Mouse (Mus musculus) inflammation-experienced regulatory T-cells, adult 6 months (primary cell): ENCODE measurements around the gene Ppm1n. TPM values are rescaled to one million over a fixed set of nuclear protein-coding genes. Genes with fewer than 3 reads are reported as not detected.

Experiments
- ATAC-seq: one replicate; pipeline ENCODE4 v1.8.0; 2017
- polyA plus RNA-seq, 3 experiments: library from polyadenylated mRNA; unstranded; fragments of 100-300 nt; shearing (Covaris generic); gene quantifications; one replicate each; pipeline ENCODE4 v1.2.1; 2017

The Ppm1n gene
- polyA plus RNA-seq, 3 experiments from 2014 or later, result 0.74 to 3.1 (median 2.1) TPM

DNA sequence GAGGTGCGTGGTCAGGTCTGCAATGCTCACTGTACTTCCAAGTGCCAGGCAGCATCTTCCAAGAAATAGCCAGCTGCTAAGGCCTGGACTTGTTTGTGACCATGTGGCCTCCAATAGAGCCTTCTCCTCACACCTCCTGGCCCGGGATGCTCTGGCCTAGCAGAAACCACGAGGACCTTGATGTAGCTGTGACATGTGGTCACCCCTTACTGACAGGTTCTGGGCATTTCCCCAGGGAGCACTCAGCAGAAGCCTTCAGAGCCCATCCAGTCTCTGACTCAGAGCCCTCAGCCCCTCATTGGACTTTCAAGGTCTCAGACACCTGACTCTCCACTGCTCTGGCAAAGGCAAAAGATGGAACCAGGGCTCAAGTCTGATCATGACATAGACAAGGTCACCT lies 34.8 kb downstream of the Ppm1n start:
- no peak for ATAC-seq

DNA sequence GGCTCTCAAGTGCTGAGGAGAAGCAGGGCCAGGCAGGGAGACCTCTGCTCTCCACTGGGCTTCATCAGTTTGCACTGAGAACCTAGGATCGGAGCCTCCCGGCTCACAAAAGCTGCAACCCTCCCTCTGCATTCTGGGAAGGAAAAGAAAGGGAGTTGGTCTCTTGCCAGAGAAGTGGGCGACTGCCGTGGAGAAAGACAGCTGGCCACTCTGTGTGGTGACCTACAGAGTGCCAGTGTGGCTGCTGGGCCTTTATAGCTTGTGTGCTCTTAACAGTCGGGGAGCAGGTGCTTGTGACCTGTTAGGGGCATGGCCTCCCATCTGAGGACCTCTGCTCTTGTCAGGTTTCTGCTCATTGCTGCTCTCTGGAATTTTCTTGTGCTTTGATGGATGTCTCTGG lies 36.0 kb downstream of the Ppm1n start:
- ATAC-seq, result no peak

DNA sequence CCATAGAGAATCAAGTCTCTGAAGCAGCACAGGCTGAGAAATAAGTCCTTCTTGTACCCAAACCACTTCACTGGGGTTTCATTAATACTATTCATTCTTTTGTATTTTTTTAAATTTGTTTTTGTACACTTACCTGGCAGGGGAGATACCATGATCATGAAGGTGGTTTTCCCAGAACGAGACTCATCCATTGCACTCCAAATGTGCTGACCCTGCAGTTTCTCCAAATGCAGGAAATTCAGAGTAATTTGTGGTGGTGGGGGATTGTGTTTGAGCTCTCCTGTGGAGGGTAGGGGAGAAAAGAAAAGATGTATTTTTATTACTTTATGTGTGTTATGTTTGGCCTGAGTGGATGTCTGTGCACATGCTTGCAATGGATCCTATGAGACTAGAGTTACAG lies 37.9 kb downstream of the Ppm1n start:
- no peak for ATAC-seq

DNA sequence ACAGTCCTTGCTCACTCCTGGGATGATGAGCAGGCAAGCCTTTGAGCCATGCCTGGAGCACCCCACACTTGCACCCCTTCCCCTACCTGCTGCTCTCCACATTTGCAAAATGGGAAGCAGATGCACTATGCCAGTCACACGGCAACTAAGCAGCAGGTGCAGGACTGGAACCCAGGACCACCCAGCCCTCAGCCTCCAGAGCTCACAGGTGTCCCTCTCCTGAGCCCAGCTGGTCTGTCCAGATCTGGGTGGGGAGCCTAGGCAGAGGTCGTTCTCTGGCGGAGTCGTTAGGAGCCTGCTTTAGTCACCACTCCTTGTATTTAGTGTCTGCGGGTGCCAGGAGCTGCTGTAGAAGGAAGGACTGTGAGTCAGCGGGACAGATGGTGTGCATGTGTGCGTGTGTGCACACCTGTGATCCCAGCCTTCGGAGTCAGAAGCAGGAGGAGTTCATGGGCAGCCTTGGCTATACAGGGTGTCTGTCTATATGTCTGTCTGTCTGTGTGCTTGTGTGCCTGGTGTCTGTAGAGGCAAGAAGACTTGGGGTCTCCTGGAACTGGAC lies 38.9 kb downstream of the Ppm1n start:
- ATAC-seq, result no peak

DNA sequence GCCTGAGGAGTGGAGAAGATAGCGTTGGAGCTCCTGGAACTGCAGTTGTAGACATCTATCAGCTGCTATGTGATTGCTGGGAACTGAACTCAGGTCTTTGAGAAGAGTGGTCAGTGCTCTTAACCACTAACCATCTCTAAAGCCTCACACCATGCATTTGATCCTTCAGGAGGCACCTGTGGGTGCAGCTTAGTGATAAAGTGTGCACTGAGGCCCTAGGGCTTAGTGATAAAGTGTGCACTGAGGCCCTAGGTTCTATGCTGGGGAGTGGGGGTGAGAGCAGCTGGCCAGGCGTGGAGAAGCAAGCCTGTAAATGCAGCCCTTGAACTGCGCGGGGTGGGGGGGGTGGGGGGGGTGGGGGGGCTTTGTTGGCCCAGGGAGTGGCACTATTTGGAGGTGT lies 39.9 kb downstream of the Ppm1n start:
- ATAC-seq, result no peak

DNA sequence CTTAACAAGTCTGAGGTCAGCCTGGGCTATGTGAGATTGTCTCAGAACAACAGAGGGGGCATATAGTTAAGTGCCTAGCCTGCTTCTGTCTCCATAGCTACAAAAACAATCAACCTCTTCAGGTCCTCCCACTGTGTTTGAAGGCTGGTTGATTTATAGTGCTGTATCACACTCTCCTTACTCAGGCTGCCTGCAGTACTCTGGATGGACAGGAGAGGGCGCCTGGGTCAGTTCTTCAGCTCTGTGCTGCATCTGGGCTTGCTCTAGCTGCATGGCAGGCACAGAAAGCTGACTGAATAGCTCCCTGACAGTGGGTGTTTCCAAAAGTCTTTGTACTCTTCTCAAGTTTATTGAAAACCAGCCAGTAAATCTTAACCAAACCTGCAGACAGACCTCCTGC lies 40.4 kb downstream of the Ppm1n start:
- ATAC-seq, result peak; percentile 97

DNA sequence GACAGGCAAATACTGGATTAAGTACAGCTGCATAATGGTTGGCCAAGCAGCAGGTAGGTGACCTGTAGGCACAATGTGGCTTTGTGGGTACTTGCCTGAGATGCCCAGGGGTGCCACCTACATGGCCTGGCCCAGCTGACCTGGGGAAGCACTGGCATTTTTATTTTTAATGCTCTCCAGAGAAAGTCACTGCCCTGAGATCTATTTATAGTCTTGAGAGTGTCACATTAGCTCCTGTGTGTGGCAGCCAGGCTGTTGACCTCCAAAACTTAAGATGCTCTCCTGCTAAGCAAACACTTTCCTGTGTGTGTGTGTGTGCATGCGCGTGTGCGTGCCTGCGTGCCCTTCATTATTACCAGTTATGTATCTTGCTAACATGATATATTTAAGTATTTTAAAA lies 41.5 kb downstream of the Ppm1n start:
- ATAC-seq, result no peak

DNA sequence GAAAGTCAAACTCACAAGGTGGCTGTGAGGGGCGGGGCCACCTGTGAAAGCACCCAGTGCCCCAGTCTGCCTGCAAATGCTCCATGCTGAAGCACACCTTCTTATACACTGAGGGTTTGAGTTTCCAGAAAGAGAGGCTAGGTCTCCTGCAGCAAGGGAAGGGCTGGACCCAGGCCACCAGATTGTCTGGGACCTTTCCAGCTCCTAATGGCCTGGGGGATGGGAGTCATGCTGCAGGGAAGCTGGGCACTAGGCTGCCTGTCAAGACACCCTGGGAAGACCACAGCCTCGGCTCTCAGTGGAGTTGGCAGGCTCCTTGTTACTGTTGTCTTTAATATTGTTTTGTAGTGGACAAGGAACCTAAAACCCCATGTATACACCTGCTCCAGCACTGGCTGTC lies 43.5 kb downstream of the Ppm1n start:
- no peak for ATAC-seq

DNA sequence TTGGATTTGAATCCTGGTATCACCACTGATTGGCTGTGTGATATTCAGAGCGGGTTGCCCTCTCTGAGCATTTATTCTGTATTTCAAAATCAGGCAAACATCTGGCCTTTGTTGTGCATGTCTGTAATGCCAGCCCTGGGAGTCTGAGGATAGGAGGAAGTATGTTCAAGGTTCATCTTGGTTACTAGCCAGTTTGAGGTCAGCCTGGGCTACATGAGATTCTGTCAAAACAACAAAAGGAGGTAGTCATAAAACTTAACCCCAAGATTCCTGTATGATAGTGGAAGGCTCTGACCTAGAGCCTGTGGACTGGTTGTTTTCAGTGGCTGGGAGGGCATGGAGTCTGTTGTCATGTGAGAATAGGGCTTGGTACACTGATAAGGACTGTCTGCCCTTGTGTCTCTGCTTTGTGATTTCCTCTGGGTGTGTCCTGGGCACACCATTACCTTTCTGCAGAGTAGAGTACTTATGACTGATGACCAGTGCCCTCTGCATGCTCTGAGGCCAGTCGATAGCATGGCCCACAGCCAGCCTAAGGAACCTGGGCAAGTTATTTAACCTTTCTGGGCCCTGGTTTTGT lies 44.7 kb downstream of the Ppm1n start:
- no peak for ATAC-seq

DNA sequence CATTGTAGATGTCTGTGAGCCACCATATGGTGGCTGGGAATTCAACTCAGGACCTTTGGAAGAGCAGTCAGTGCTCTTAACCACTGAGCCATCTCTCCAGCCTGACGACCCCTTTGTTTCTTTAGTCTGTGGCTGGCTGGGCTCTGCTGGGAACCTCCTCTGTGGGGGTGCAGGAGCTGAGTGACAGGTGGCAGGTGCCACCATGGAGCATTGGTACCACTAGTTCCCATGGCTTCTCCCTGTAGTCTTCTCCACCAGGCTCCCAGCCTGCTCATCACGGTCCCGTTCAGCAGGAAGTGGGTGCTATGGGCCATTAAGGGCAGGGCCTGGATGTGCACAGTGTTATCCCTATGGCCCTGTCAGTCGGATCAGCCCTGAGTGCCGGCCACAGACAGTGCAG lies 45.2 kb downstream of the Ppm1n start:
- ATAC-seq, result no peak

DNA sequence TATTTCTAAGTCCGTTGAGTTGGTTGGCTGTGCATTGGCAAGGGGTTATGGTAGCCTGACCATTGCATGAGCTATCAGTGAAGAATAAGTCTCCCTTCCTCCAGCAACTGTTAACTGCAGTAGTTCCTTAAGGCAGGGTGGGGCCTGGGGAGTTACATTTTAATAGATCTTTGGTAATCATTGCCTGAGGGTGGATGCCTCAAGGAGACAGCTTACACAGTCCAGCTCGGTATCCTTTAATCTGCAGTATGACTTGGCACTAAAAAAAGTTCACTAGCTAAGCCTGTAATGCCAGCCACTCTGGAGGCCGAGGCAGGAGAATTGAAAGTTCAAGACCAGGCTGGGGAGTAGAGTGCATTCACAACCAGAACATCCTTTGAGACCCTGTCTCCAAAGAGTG lies 48.0 kb downstream of the Ppm1n start:
- no peak for ATAC-seq

DNA sequence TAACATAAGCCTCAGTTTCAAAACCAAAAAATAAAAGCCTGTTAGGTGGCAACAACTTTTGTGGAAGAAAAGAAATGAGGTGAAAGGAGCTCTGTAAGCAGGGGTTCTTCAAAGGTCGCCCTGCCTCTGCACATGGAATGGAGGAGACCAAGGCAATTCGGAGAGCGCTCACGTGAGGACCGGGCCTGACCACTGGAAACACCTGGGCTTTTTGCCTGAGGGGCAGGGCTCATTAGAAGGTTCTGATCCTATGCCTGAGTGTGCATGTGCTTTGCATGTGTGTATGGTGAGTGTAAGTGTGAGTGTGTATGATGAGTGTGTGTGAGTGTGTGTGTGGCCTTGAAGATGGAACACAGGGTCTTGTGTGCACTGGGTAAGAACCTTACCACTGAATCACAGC lies 49.0 kb downstream of the Ppm1n start:
- ATAC-seq, result no peak

DNA sequence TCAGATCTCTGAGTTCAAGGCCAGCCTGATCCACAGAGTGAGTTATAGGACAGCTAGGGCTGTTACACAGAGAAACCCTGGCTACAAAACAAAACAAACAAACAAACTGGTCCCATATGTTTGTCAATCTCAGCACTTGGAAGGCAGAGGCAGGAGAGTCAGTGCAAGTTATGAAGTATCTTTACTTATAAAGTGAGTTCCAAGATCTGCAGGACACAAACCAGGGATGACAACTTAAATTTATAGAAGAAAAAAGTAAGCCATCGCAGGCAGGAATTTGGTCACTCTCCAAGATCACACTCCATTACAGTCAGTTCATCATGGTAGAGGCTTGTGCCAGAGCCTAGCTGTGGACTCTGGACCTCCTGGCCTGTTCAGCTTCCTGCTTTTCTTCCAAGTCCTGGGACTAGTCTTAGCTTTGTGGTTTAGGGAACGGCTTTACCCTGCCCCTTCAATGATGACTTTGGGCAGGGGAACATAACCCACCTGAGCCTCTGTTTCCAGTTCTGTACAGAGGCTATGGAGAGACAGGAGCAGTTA lies 49.8 kb downstream of the Ppm1n start:
- no peak for ATAC-seq

DNA sequence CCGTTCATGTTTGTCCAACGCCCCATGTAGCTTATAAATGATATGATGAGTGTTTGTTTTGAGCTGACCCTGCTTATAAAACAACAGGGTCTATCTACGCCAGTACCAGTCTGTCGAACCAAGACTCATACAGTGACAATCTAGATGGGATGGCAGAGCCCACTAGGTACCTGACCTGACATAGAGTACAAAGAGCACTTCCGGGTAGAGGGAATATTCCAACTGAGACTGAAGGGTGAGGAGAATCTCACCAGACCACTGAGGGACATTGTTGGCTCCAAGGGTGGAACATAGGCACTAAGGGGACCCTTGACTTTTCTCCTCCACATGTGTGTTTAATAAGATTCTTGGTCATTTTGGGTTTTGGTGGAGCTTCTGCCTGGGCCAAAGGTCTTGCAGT lies 50.5 kb downstream of the Ppm1n start:
- ATAC-seq, result no peak

DNA sequence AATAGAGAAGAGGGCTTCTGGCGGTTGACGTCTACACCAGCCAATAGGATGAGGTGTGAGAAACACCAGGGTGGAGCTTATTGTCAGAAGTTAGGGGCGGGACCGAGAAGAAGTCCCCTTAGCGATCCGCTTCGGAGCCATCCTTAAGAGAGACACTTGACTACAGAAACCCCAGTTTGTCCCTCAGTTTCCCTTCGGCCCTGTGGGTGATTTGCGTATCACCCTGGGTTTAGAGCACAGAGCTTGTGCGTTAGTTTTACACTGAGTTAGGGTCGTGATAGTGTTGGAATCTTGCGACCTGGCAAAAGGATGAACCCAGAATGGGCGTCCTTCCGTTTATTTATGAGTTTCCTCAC lies 51.1 kb downstream of the Ppm1n start:
- ATAC-seq, result no peak

DNA sequence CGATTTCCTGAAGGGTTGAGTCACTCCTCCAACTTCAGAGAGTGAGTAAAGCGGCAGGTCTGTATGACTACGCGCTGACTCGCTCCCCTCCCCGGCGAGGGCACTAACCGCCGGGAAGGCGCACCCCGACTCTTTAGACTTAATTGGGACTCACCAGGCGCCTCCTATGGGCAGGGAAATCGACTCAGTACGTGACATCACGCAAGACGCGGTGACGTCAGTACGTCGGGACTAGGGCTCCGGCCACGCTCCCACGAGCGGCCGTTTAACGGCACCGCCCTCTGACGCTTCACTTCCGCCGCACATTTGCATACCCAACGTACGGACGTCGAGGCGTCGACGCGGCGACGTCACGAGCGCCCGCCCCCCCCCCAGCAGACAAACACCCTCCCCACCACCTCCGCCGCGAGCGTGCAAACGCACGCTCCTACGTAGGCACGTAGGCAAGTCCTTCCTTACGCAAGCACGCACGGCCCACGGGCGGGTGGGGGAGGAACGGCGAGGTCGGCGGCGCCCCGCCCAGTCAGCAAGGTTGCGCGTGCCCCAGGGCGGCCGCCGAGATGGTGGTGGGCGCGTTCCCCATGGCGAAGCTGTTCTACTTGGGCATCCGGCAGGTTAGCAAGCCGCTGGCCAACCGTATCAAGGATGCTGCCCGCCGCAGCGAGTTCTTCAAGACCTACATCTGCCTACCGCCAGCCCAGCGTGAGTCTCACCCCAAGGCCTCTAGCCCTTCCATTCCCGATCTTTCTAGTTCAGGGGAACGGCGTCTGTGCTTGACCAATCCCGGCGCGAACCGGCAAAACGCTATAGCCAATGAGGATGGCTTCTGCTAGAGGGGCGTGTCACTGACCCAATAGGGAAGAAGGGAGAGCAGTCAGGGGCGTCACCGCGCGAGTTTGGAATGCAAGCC lies 51.7 kb downstream of the Ppm1n start, which contains the start of gene Opa3:
Opa3 (plus strand) TSS at position 452 of the 910 bp plus-strand sequence.
- peak; percentile 85 for ATAC-seq

DNA sequence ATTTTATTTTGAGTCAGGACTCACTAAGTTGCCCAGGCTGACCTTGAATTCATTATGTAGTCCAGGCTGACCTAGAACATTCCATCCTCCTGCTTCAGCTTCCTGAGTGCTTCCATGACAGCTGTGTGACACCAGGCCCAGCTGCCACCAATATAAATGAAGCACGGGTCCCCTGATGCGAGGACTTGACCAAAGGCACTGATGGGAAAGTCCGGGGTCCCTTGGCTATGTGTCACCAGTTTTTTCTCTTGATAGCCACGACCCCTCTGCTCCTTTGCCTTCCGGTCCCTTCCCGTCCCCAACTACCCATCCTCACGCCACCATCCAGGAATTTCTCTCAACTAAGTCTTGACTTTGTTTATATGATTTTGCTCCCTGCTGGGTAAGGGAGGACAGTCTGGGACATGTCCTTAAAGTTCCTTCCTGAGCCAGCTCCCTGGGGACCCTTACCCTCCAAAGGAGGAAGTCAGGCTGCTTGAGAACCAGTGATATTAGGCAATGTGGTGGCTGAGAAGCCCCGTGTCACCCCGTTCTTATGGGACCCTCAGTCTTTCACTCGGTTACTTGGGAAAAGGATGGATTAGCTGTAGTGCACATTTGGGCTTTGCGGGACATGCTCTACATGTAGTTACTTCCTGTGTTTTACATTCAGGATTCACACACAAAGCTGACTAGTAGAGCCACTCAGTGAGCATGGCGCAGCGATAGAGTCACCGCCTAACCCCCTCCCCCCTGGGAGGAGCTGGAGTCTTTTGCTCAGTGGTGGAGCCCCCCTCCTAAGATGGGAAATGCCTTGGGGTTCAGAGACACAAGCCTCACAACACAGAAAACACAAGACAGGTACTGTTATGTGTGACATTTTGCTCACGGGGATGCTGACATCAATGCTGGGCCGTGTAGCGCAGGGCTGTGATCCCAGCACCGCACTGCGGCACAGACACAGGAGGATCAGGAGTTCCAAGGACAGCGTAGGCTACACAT lies 52.8 kb downstream of the Ppm1n start:
- ATAC-seq, result peak; percentile 3

Other genes with a start within 250 kb of the Ppm1n start
- gene Rsph6a, start 225.4 kb downstream of the Ppm1n start, polyA plus RNA-seq, result not detected
- gene Dmwd, start 203.8 kb downstream of the Ppm1n start, polyA plus RNA-seq, result under 1 TPM in 1 of 3 experiments, not detected in 2; 0.27 TPM
- gene Dmpk, start 196.2 kb downstream of the Ppm1n start, polyA plus RNA-seq, result not detected
- 1 to 10 TPM in 2 of 3 experiments, under 1 TPM in 1; 0.15 to 1.2 (median 1.0) TPM for gene Six5, start 185.5 kb downstream of the Ppm1n start, polyA plus RNA-seq
- under 1 TPM in 1 of 3 experiments, not detected in 2; 0.11 TPM for gene Gm4969, start 161.7 kb downstream of the Ppm1n start, polyA plus RNA-seq
- gene Fbxo46, start 160.2 kb downstream of the Ppm1n start, polyA plus RNA-seq, result 10 to 100 TPM; 18.3 to 20.6 (median 20.0) TPM
- gene Qpctl, start 130.8 kb downstream of the Ppm1n start, polyA plus RNA-seq, result 10 to 100 TPM in 1 of 3 experiments, 1 to 10 TPM in 2; 7.7 to 10.0 (median 8.5) TPM
- gene Snrpd2, start 130.3 kb downstream of the Ppm1n start, polyA plus RNA-seq, result 10 to 100 TPM; 73.5 to 94.3 (median 75.9) TPM
- gene Gipr, start 113.9 kb downstream of the Ppm1n start, polyA plus RNA-seq, result not detected
- 10 to 100 TPM; 10.2 to 16.5 (median 16.5) TPM for gene Eml2, start 103.6 kb downstream of the Ppm1n start, polyA plus RNA-seq
- gene Gpr4, start 67.5 kb downstream of the Ppm1n start, polyA plus RNA-seq, result under 1 TPM in 1 of 3 experiments, not detected in 2; 0.13 TPM
- 10 to 100 TPM; 14.3 to 20.8 (median 16.6) TPM for gene Opa3, start 51.7 kb downstream of the Ppm1n start, polyA plus RNA-seq
- 100 to 1,000 TPM in 1 of 3 experiments, 10 to 100 TPM in 2; 74.0 to 103 (median 94.6) TPM for gene Vasp, start 8.2 kb downstream of the Ppm1n start, polyA plus RNA-seq
- gene Rtn2, start 2.6 kb upstream of the Ppm1n start, polyA plus RNA-seq, result not detected
- gene Fosb, start 30.0 kb upstream of the Ppm1n start, polyA plus RNA-seq, result 1 to 10 TPM in 2 of 3 experiments, under 1 TPM in 1; 0.98 to 8.0 (median 2.0) TPM
- 10 to 100 TPM; 51.1 to 68.7 (median 55.2) TPM for gene Ercc1, start 64.7 kb upstream of the Ppm1n start, polyA plus RNA-seq
- gene Cd3eap, start 79.4 kb upstream of the Ppm1n start, polyA plus RNA-seq, result 10 to 100 TPM in 2 of 3 experiments, 1 to 10 TPM in 1; 8.9 to 22.4 (median 17.6) TPM
- gene Ppp1r13l, start 79.7 kb upstream of the Ppm1n start, polyA plus RNA-seq, result not detected
- gene Ercc2, start 101.9 kb upstream of the Ppm1n start, polyA plus RNA-seq, result 10 to 100 TPM in 2 of 3 experiments, 1 to 10 TPM in 1; 7.8 to 10.9 (median 10.8) TPM
- gene Klc3, start 124.0 kb upstream of the Ppm1n start, polyA plus RNA-seq, result 1 to 10 TPM; 1.5 to 4.8 (median 2.7) TPM
- under 1 TPM in 1 of 3 experiments, not detected in 2; 0.25 TPM for gene Ckm, start 124.7 kb upstream of the Ppm1n start, polyA plus RNA-seq
- gene Mark4, start 178.8 kb upstream of the Ppm1n start, polyA plus RNA-seq, result 1 to 10 TPM in 1 of 3 experiments, under 1 TPM in 2; 0.87 to 1.3 (median 0.89) TPM
- not detected for gene Exoc3l2, start 183.3 kb upstream of the Ppm1n start, polyA plus RNA-seq
- under 1 TPM; 0.63 to 0.99 (median 0.65) TPM for gene Bloc1s3, start 228.3 kb upstream of the Ppm1n start, polyA plus RNA-seq
- gene Trappc6a, start 228.3 kb upstream of the Ppm1n start, polyA plus RNA-seq, result 10 to 100 TPM; 24.6 to 47.8 (median 43.3) TPM
- not detected for gene Nkpd1, start 237.8 kb upstream of the Ppm1n start, polyA plus RNA-seq